Mouse (Mus musculus): ENCODE measurements around the gene Serpinb12. TPM values are rescaled to one million over a fixed set of nuclear protein-coding genes. Genes with fewer than 3 reads are reported as not detected.

Gene Serpinb12
- polyA plus RNA-seq, 1 experiment from 2014 or later: not detected

DNA sequence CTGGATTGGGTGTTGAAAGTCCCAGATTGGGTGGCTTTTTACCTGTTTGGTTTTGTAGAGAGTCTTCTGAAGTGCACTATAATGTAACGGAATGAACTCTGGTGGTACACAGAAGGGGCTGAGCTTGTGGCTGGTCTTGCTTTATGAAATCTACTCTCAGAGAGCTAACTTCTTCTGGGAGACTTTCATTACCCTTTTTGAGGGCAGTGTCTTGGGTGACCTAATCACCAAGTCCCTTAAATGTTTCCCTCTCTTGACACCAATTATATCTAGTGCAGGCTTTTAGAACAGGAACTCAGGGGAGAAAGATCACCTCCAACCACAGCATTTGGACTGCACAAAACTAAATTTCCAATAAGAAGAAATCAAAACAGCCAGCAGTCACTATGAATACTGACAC lies 48.8 kb downstream of the Serpinb12 start:
- H3K36me3 ChIP-seq (replicated peaks; ENCODE audit: control insufficient read depth, insufficient read depth, low read depth, low read length): no peaks in the 10 kb centered on the region
- WGBS: 100% methylated on average over 1 of the region's 1 CpGs

GRCm38 (mm10) chr1:106983865-106984264 lies 49.6 kb downstream of the Serpinb12 start:
- H3K4me1 ChIP-seq (ENCODE audit: control insufficient read depth, insufficient read depth, low read length): no peaks in the 10 kb centered on the region
- no peaks in the 10 kb centered on the region for H3K27me3 ChIP-seq (ENCODE audit: control insufficient read depth, insufficient read depth, low read length)
- no peak overlapping the region for H3K4me3 ChIP-seq (ENCODE audit: low read depth, low read length)
- no peak overlapping the region for H3K9ac ChIP-seq (replicated peaks; ENCODE audit: low read length)
- H3K9me3 ChIP-seq (replicated peaks; ENCODE audit: control insufficient read depth, low read length): no peaks in the 10 kb centered on the region
- no peak for ATAC-seq (replicated peaks; ENCODE audit: insufficient number of reproducible peaks, low FRiP score, low TSS enrichment, low read depth)
- DNase-seq (ENCODE audit: low spot score): no peak
- no peaks in the 10 kb centered on the region for H3K36me3 ChIP-seq (replicated peaks; ENCODE audit: control insufficient read depth, insufficient read depth, low read depth, low read length)
- no peak overlapping the region for H3K4me2 ChIP-seq (ENCODE audit: low read depth, low read length)
- WGBS: 64% methylated on average over 2 of the region's 2 CpGs
- no peak overlapping the region for H3K27ac ChIP-seq (replicated peaks; ENCODE audit: low read depth, low read length)

More for the DNA sequence above, 48.8 kb downstream of the Serpinb12 start:
- DNase-seq (ENCODE audit: low spot score) (no peak), ATAC-seq (replicated peaks; ENCODE audit: insufficient number of reproducible peaks, low FRiP score, low TSS enrichment, low read depth) (no peak)
- Histone ChIP-seq H3K27me3 (ENCODE audit: control insufficient read depth, insufficient read depth, low read length) (no peaks in the 10 kb centered on the region), H3K9me3 (replicated peaks; ENCODE audit: control insufficient read depth, low read length) (no peaks in the 10 kb centered on the region), H3K4me3 (ENCODE audit: low read depth, low read length) (no peak overlapping the region), H3K4me2 (ENCODE audit: low read depth, low read length) (no peak overlapping the region), H3K27ac (replicated peaks; ENCODE audit: low read depth, low read length) (no peak overlapping the region), H3K4me1 (ENCODE audit: control insufficient read depth, insufficient read depth, low read length) (no peaks in the 10 kb centered on the region), H3K9ac (replicated peaks; ENCODE audit: low read length) (no peak overlapping the region)

- Histone ChIP-seq H3K9me3 (replicated peaks; ENCODE audit: control insufficient read depth, low read length) (no peaks in the 10 kb centered on the region), H3K36me3 (replicated peaks; ENCODE audit: control insufficient read depth, insufficient read depth, low read depth, low read length) (no peaks in the 10 kb centered on the region)
- 82% methylated on average over 13 of the region's 13 CpGs for WGBS
Measured at GRCm38 (mm10) chr1:107000424-107000823, 66.2 kb downstream of the Serpinb12 start.

GRCm38 (mm10) chr1:107001754-107002153 lies 67.5 kb downstream of the Serpinb12 start:
- no peaks in the 10 kb centered on the region for H3K36me3 ChIP-seq (replicated peaks; ENCODE audit: control insufficient read depth, insufficient read depth, low read depth, low read length)
- ATAC-seq (replicated peaks; ENCODE audit: insufficient number of reproducible peaks, low FRiP score, low TSS enrichment, low read depth): no peak
- H3K9ac ChIP-seq (replicated peaks; ENCODE audit: low read length): no peak overlapping the region
- DNase-seq (ENCODE audit: low spot score): no peak
- H3K9me3 ChIP-seq (replicated peaks; ENCODE audit: control insufficient read depth, low read length): no peaks in the 10 kb centered on the region
- H3K27me3 ChIP-seq (ENCODE audit: control insufficient read depth, insufficient read depth, low read length): no peaks in the 10 kb centered on the region
- 69% methylated on average over 2 of the region's 2 CpGs for WGBS
- no peak overlapping the region for H3K4me3 ChIP-seq (ENCODE audit: low read depth, low read length)
- H3K27ac ChIP-seq (replicated peaks; ENCODE audit: low read depth, low read length): no peak overlapping the region
- H3K4me1 ChIP-seq (ENCODE audit: control insufficient read depth, insufficient read depth, low read length): no peaks in the 10 kb centered on the region
- H3K4me2 ChIP-seq (ENCODE audit: low read depth, low read length): no peak overlapping the region

More at GRCm38 (mm10) chr1:107000424-107000823, 66.2 kb downstream of the Serpinb12 start:
- H3K27me3 ChIP-seq (ENCODE audit: control insufficient read depth, insufficient read depth, low read length): no peaks in the 10 kb centered on the region
- H3K9ac ChIP-seq (replicated peaks; ENCODE audit: low read length): no peak overlapping the region
- H3K4me3 ChIP-seq (ENCODE audit: low read depth, low read length): no peak overlapping the region
- DNase-seq (ENCODE audit: low spot score): no peak
- no peak overlapping the region for H3K27ac ChIP-seq (replicated peaks; ENCODE audit: low read depth, low read length)
- no peak overlapping the region for H3K4me2 ChIP-seq (ENCODE audit: low read depth, low read length)
- H3K4me1 ChIP-seq (ENCODE audit: control insufficient read depth, insufficient read depth, low read length): no peaks in the 10 kb centered on the region
- ATAC-seq (replicated peaks; ENCODE audit: insufficient number of reproducible peaks, low FRiP score, low TSS enrichment, low read depth): no peak

DNA sequence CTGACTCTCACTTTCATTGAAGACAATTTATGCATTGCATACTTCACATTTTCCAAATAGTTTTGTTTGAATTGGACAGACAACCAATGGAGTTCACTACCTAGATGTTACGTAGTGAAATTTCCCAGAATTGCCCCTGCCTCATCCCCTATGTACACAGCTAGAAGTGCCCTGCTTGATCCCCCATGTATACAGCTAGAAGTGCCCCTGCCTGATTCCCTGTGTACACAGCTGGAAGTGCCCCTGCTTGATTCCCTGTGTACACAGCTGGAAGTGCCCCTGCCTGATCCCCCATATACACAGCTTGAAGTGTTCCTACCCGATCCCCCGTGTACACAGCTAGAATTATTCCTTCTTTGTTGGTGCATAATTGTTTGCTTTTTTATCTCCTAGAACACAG lies 72.1 kb downstream of the Serpinb12 start:
- Histone ChIP-seq H3K9ac (replicated peaks; ENCODE audit: low read length) (no peak overlapping the region), H3K4me2 (ENCODE audit: low read depth, low read length) (no peak overlapping the region), H3K9me3 (replicated peaks; ENCODE audit: control insufficient read depth, low read length) (no peaks in the 10 kb centered on the region), H3K27ac (replicated peaks; ENCODE audit: low read depth, low read length) (no peak overlapping the region), H3K4me3 (ENCODE audit: low read depth, low read length) (no peak overlapping the region), H3K27me3 (ENCODE audit: control insufficient read depth, insufficient read depth, low read length) (no peaks in the 10 kb centered on the region), H3K4me1 (ENCODE audit: control insufficient read depth, insufficient read depth, low read length) (no peaks in the 10 kb centered on the region), H3K36me3 (replicated peaks; ENCODE audit: control insufficient read depth, insufficient read depth, low read depth, low read length) (no peaks in the 10 kb centered on the region)
- 65% methylated on average over 3 of the region's 3 CpGs for WGBS
- no peak for ATAC-seq (replicated peaks; ENCODE audit: insufficient number of reproducible peaks, low FRiP score, low TSS enrichment, low read depth)
- no peak for DNase-seq (ENCODE audit: low spot score)

Other genes starting within 250 kb of the Serpinb12 start
- gene Bcl2, start 220.2 kb upstream of the Serpinb12 start, polyA plus RNA-seq (2014; fragmentation: Nextera tagmentation; extraction: Ambion mirVana): 7.1 and 7.6 TPM in 2 replicates
- 12.1 and 12.9 TPM in 2 replicates for gene Kdsr, start 174.7 kb upstream of the Serpinb12 start, polyA plus RNA-seq (2014; fragmentation: Nextera tagmentation; extraction: Ambion mirVana)
- 87.8 and 90.2 TPM in 2 replicates for gene Vps4b, start 137.7 kb upstream of the Serpinb12 start, polyA plus RNA-seq (2014; fragmentation: Nextera tagmentation; extraction: Ambion mirVana)
- gene Serpinb5, start 73.3 kb upstream of the Serpinb12 start, polyA plus RNA-seq (2014; fragmentation: Nextera tagmentation; extraction: Ambion mirVana): 0.42 and 0.46 TPM in 2 replicates
- not detected in 2 replicates for gene Serpinb13, start 46.5 kb downstream of the Serpinb12 start, polyA plus RNA-seq (2014; fragmentation: Nextera tagmentation; extraction: Ambion mirVana)
- gene Serpinb3a, start 117.9 kb downstream of the Serpinb12 start, polyA plus RNA-seq (2014; fragmentation: Nextera tagmentation; extraction: Ambion mirVana): not detected in 2 replicates
- not detected in 2 replicates for gene Serpinb3d, start 149.1 kb downstream of the Serpinb12 start, polyA plus RNA-seq (2014; fragmentation: Nextera tagmentation; extraction: Ambion mirVana)

Measured in embryonic facial prominence, embryonic 11.5 days (tissue).